Mouse (Mus musculus): Measurements from ENCODE around the gene Top3a. TPM values are rescaled to one million over a fixed set of nuclear protein-coding genes. Genes with fewer than 3 reads are reported as not detected.

Top3a gene
- polyA plus RNA-seq, 1 experiment from 2014 or later, result 10.3 TPM

- no peaks in the 10 kb centered on the region for H3K27me3 ChIP-seq
- peak; percentile 94 for ATAC-seq (ENCODE audit: low FRiP score)
- H3K27ac ChIP-seq, result peak within 1 kb of the TSS; percentile 91
- peak within 1 kb of the TSS; percentile 56 for H3K4me2 ChIP-seq
- no peaks in the 10 kb centered on the region for H3K9me3 ChIP-seq
- peak within 1 kb of the TSS; percentile 71 for H3K4me3 ChIP-seq
- peaks cover 35% of the 10 kb centered on the region for H3K4me1 ChIP-seq (replicated peaks)
- peaks cover 48% of the 10 kb centered on the region for H3K36me3 ChIP-seq
- WGBS, result under 1% methylated on average over 44 of the region's 44 CpGs
- H3K9ac ChIP-seq, result peak within 1 kb of the TSS; percentile 88
Observed at GRCm38 (mm10) chr11:60728260-60728761, 48.9 kb downstream of the Top3a start, which contains the start of gene Mief2. TSS of gene Mief2 (plus strand) at chr11:60728398.

- Histone ChIP-seq H3K4me1 (replicated peaks) (peaks cover 35% of the 10 kb centered on the region), H3K4me2 (peak overlapping the region; percentile 56), H3K27ac (peak overlapping the region; percentile 88), H3K4me3 (peak overlapping the region; percentile 71), H3K36me3 (peaks cover 48% of the 10 kb centered on the region), H3K27me3 (no peaks in the 10 kb centered on the region), H3K9me3 (no peaks in the 10 kb centered on the region), H3K9ac (peak overlapping the region; percentile 88)
- peak; percentile 18 for ATAC-seq (ENCODE audit: low FRiP score)
- 8% methylated on average over 12 of the region's 12 CpGs for WGBS
Observed at GRCm38 (mm10) chr11:60727392-60728140, 49.6 kb downstream of the Top3a start.

GRCm38 (mm10) chr11:60726601-60727391, 50.4 kb downstream of the Top3a start, which contains the start of gene Flii:
TSS of gene Flii (minus strand) at chr11:60727263.
- Histone ChIP-seq H3K9me3 (no peaks in the 10 kb centered on the region), H3K27me3 (no peaks in the 10 kb centered on the region), H3K27ac (peak within 1 kb of the TSS; percentile 88), H3K4me2 (peak within 1 kb of the TSS; percentile 56), H3K4me1 (replicated peaks) (peaks cover 35% of the 10 kb centered on the region), H3K36me3 (peaks cover 48% of the 10 kb centered on the region), H3K9ac (peak within 1 kb of the TSS; percentile 88), H3K4me3 (peak within 1 kb of the TSS; percentile 71)
- ATAC-seq (ENCODE audit: low FRiP score), result peak; percentile 71
- WGBS, result under 1% methylated on average over 67 of the region's 71 CpGs

- WGBS, result 92% methylated on average over 5 of the region's 5 CpGs
- no peak overlapping the region for H3K9ac ChIP-seq
- no peaks in the 10 kb centered on the region for H3K4me1 ChIP-seq (replicated peaks)
- H3K9me3 ChIP-seq, result no peaks in the 10 kb centered on the region
- ATAC-seq (ENCODE audit: low FRiP score), result no peak
- H3K4me3 ChIP-seq, result no peak overlapping the region
- H3K36me3 ChIP-seq, result peaks cover 100% of the 10 kb centered on the region
- H3K27ac ChIP-seq, result no peak overlapping the region
- H3K4me2 ChIP-seq, result no peak overlapping the region
- H3K27me3 ChIP-seq, result no peaks in the 10 kb centered on the region
Observed at GRCm38 (mm10) chr11:60719263-60719662, 57.9 kb downstream of the Top3a start.

- no peaks in the 10 kb centered on the region for H3K9me3 ChIP-seq
- H3K9ac ChIP-seq, result no peak overlapping the region
- no peak overlapping the region for H3K4me2 ChIP-seq
- H3K27me3 ChIP-seq, result no peaks in the 10 kb centered on the region
- H3K4me1 ChIP-seq (replicated peaks), result no peaks in the 10 kb centered on the region
- H3K4me3 ChIP-seq, result no peak overlapping the region
- H3K27ac ChIP-seq, result no peak overlapping the region
- no peak for ATAC-seq (ENCODE audit: low FRiP score)
- 86% methylated on average over 5 of the region's 5 CpGs for WGBS
- H3K36me3 ChIP-seq, result peaks cover 100% of the 10 kb centered on the region
Observed at GRCm38 (mm10) chr11:60715833-60716232, 61.3 kb downstream of the Top3a start.

- H3K4me2 ChIP-seq, result no peak overlapping the region
- peaks cover 100% of the 10 kb centered on the region for H3K36me3 ChIP-seq
- ATAC-seq (ENCODE audit: low FRiP score), result no peak
- H3K27me3 ChIP-seq, result no peaks in the 10 kb centered on the region
- H3K27ac ChIP-seq, result no peak overlapping the region
- H3K9ac ChIP-seq, result no peak overlapping the region
- 93% methylated on average over 13 of the region's 13 CpGs for WGBS
- H3K9me3 ChIP-seq, result no peaks in the 10 kb centered on the region
- H3K4me1 ChIP-seq (replicated peaks), result no peaks in the 10 kb centered on the region
- H3K4me3 ChIP-seq, result no peak overlapping the region
Observed at GRCm38 (mm10) chr11:60712639-60713255, 64.4 kb downstream of the Top3a start.

- H3K9me3 ChIP-seq, result no peaks in the 10 kb centered on the region
- no peak for ATAC-seq (ENCODE audit: low FRiP score)
Observed at GRCm38 (mm10) chr11:60712040-60712439, 65.1 kb downstream of the Top3a start.

GRCm38 (mm10) chr11:60711218-60711617, 65.9 kb downstream of the Top3a start:
- Histone ChIP-seq H3K4me3 (no peak overlapping the region), H3K27me3 (no peaks in the 10 kb centered on the region), H3K9ac (no peak overlapping the region), H3K4me1 (replicated peaks) (no peaks in the 10 kb centered on the region), H3K9me3 (no peaks in the 10 kb centered on the region), H3K4me2 (no peak overlapping the region), H3K36me3 (peaks cover 100% of the 10 kb centered on the region), H3K27ac (no peak overlapping the region)
- WGBS, result 97% methylated on average over 17 of the region's 17 CpGs
- ATAC-seq (ENCODE audit: low FRiP score), result no peak

More at GRCm38 (mm10) chr11:60712040-60712439, 65.1 kb downstream of the Top3a start:
- H3K4me2 ChIP-seq, result no peak overlapping the region
- H3K9ac ChIP-seq, result no peak overlapping the region
- H3K36me3 ChIP-seq, result peaks cover 100% of the 10 kb centered on the region
- no peak overlapping the region for H3K27ac ChIP-seq
- no peaks in the 10 kb centered on the region for H3K4me1 ChIP-seq (replicated peaks)
- H3K27me3 ChIP-seq, result no peaks in the 10 kb centered on the region
- H3K4me3 ChIP-seq, result no peak overlapping the region
- WGBS, result 94% methylated on average over 18 of the region's 18 CpGs

- H3K36me3 ChIP-seq, result peaks cover 100% of the 10 kb centered on the region
- H3K9ac ChIP-seq, result no peak overlapping the region
- H3K27me3 ChIP-seq, result no peaks in the 10 kb centered on the region
- no peak overlapping the region for H3K27ac ChIP-seq
- no peaks in the 10 kb centered on the region for H3K9me3 ChIP-seq
- peaks cover 5% of the 10 kb centered on the region; the same call in 1 of the 2 replicates for H3K4me1 ChIP-seq (replicated peaks)
- no peak overlapping the region for H3K4me3 ChIP-seq
- no peak for ATAC-seq (ENCODE audit: low FRiP score)
- no peak overlapping the region for H3K4me2 ChIP-seq
- 93% methylated on average over 45 of the region's 45 CpGs for WGBS
Observed at GRCm38 (mm10) chr11:60709481-60710465, 67.4 kb downstream of the Top3a start.

- Histone ChIP-seq H3K4me3 (no peak overlapping the region), H3K27me3 (no peaks in the 10 kb centered on the region), H3K27ac (no peak overlapping the region), H3K36me3 (peaks cover 93% of the 10 kb centered on the region), H3K9me3 (no peaks in the 10 kb centered on the region), H3K9ac (no peak overlapping the region), H3K4me1 (replicated peaks) (peaks cover 15% of the 10 kb centered on the region), H3K4me2 (no peak overlapping the region)
- 91% methylated on average over 10 of the region's 10 CpGs for WGBS
- no peak for ATAC-seq (ENCODE audit: low FRiP score)
Observed at GRCm38 (mm10) chr11:60708631-60709030, 68.5 kb downstream of the Top3a start.

- Histone ChIP-seq H3K36me3 (peaks cover 84% of the 10 kb centered on the region), H3K9ac (no peak overlapping the region), H3K9me3 (no peaks in the 10 kb centered on the region), H3K4me1 (replicated peaks) (peaks cover 25% of the 10 kb centered on the region), H3K27ac (no peak overlapping the region), H3K4me2 (no peak overlapping the region), H3K4me3 (no peak overlapping the region), H3K27me3 (no peaks in the 10 kb centered on the region)
- WGBS, result 80% methylated on average over 3 of the region's 3 CpGs
- ATAC-seq (ENCODE audit: low FRiP score), result no peak
Observed at GRCm38 (mm10) chr11:60707672-60708071, 69.5 kb downstream of the Top3a start.

All from hindbrain, embryonic 13.5 days (tissue).